Mouse (Mus musculus) MEL (cell line): ENCODE data around the gene Edar.

Experiments used
- CTCF ChIP-seq, 3 experiments: IDR thresholded peaks in 2 of 3; conservative IDR thresholded peaks in 1 of 3; 2 replicates each; pipeline ENCODE4 v1.5.1; 2011 to 2012; ENCODE audit warnings: low read length in 3 of 3, low read depth in 2 of 3, mild to moderate bottlenecking in 2 of 3, improper control_type of control experiment in 1 of 3, inconsistent platforms in 1 of 3, mixed read lengths in 1 of 3, moderate library complexity in 1 of 3; ENCODE audit not compliant: control insufficient read depth in 1 of 3, insufficient read depth in 1 of 3, poor library complexity in 1 of 3, severe bottlenecking in 1 of 3
- E2F4 ChIP-seq: IDR thresholded peaks from 2 replicates; pipeline ENCODE4 v1.6.1; 2011; ENCODE audit warnings: low read depth, low read length, improper control_type of control experiment, borderline replicate concordance
- EP300 ChIP-seq, 2 experiments: IDR thresholded peaks; 2 replicates each; pipeline ENCODE4 v1.6.1; 2011; ENCODE audit warnings: improper control_type of control experiment in 2 of 2, low read length in 2 of 2, low read depth in 1 of 2, mild to moderate bottlenecking in 1 of 2
- GATA1 ChIP-seq: IDR thresholded peaks from 2 replicates; pipeline ENCODE4 v1.6.1; 2011; ENCODE audit warnings: low read depth, low read length, improper control_type of control experiment
- HCFC1 ChIP-seq: IDR thresholded peaks from 2 replicates; pipeline ENCODE4 v1.6.1; 2012; ENCODE audit warnings: low read depth, mild to moderate bottlenecking, inconsistent platforms, low read length, improper control_type of control experiment, moderate library complexity
- JUND ChIP-seq: IDR thresholded peaks from 2 replicates; pipeline ENCODE4 v1.6.1; 2011; ENCODE audit warnings: low read depth, mild to moderate bottlenecking, improper control_type of control experiment, low read length
- MAX ChIP-seq: IDR thresholded peaks from 2 replicates; pipeline ENCODE4 v1.6.1; 2011; ENCODE audit warnings: low read length, improper control_type of control experiment
- MEF2A ChIP-seq: IDR thresholded peaks from 2 replicates; pipeline ENCODE4 v1.6.1; 2014; ENCODE audit warnings: low read depth, mild to moderate bottlenecking, inconsistent platforms, low read length, improper control_type of control experiment; ENCODE audit not compliant: poor library complexity, insufficient replicate concordance, severe bottlenecking; ENCODE audit errors: extremely low read depth
- NRF1 ChIP-seq: IDR thresholded peaks from 2 replicates; pipeline ENCODE4 v1.6.1; 2014; ENCODE audit warnings: low read depth, mild to moderate bottlenecking, inconsistent platforms, low read length, improper control_type of control experiment, moderate library complexity; ENCODE audit not compliant: poor library complexity, insufficient read depth, severe bottlenecking
- POLR2A ChIP-seq, 2 experiments: IDR thresholded peaks; 2 replicates each; pipeline ENCODE4 v1.6.1; 2011 to 2012; ENCODE audit warnings: low read length in 2 of 2, mild to moderate bottlenecking in 2 of 2, control low read depth in 1 of 2, improper control_type of control experiment in 1 of 2, low read depth in 1 of 2, moderate library complexity in 1 of 2; ENCODE audit not compliant: control insufficient read depth in 1 of 2, insufficient read depth in 1 of 2, poor library complexity in 1 of 2
- TAL1 ChIP-seq: IDR thresholded peaks from 2 replicates; pipeline ENCODE4 v1.6.1; 2012; ENCODE audit warnings: mild to moderate bottlenecking, inconsistent platforms, low read length, moderate library complexity, mixed read lengths
- TCF12 ChIP-seq: IDR thresholded peaks from 2 replicates; pipeline ENCODE4 v1.6.1; 2014; ENCODE audit warnings: low read depth, mild to moderate bottlenecking, inconsistent platforms, low read length, improper control_type of control experiment, moderate library complexity
- UBTF ChIP-seq: IDR thresholded peaks from 2 replicates; pipeline ENCODE4 v1.6.1; 2012; ENCODE audit warnings: low read depth, mild to moderate bottlenecking, inconsistent platforms, low read length, improper control_type of control experiment, moderate library complexity, borderline replicate concordance; ENCODE audit not compliant: insufficient read depth

DNA sequence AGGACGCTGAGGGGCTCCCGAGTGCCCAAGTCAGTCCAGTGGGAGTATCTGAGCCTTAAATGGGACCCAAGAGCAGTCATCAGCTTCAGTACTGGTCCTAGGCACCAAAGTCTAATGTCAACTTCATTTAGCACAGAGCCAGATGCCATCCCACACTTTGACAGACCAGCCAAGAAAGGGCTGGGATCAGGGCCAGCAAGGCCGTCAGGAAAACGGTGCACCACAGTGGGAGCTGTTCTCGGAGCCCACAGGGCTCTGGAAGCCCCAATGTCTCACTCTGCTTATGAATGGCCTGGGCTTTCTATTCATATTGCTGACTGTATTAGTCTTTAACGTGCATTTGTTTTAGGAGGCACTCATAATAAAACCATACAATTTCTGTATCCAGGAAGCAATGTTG lies 36.2 kb downstream of the Edar start:
- TF ChIP-seq EP300 (IDR thresholded peaks at IDR 0.05; ENCODE audit: low read depth in 1 of 2, low read length in 2 of 2) (no peak), CTCF (IDR thresholded peaks at IDR 0.05 in 2 of 3, conservative IDR thresholded peaks at IDR 0.05 in 1 of 3; ENCODE audit: control insufficient read depth in 1 of 3, insufficient read depth in 1 of 3, low read depth in 2 of 3, low read length in 3 of 3, poor library complexity in 1 of 3, severe bottlenecking in 1 of 3) (no peak), JUND (no peak), MEF2A (no peak), POLR2A (IDR thresholded peaks at IDR 0.05; ENCODE audit: control insufficient read depth in 1 of 2, insufficient read depth in 1 of 2, low read depth in 1 of 2, low read length in 2 of 2, poor library complexity in 1 of 2) (no peak), HCFC1 (no peak), TAL1 (no peak), TCF12 (no peak), E2F4 (no peak), UBTF (no peak), GATA1 (no peak), MAX (no peak), NRF1 (no peak)
